Mouse (Mus musculus) midbrain, embryonic 14.5 days (tissue): ENCODE results near the gene Nhp2. TPM values are rescaled to one million over a fixed set of nuclear protein-coding genes. Genes with fewer than 3 reads are reported as not detected.
A peak's percentile ranks its signal among the peaks of the same experiment; 100 is the strongest.

Experiments
- ATAC-seq: fragments of 200-750 bp; cut with Nextera tagmentation; 2 replicates; pipeline ENCODE4 v1.8.0; 2017; ENCODE audit warnings: moderate number of reproducible peaks, moderate library complexity; ENCODE audit not compliant: low FRiP score, low TSS enrichment
- DNase-seq: peaks from one replicate; pipeline ENCODE4 v3.0.0-alpha.2; 2015
- H3K27ac ChIP-seq: fragments of 300-500 bp; sonication (generic); replicated peaks from 2 replicates; pipeline ENCODE4 v1.5.1; 2014; ENCODE audit warnings: mild to moderate bottlenecking, low read depth, low read length, moderate library complexity
- H3K27me3 ChIP-seq: fragments of 300-500 bp; sonication (generic); 2 replicates; pipeline ENCODE4 v1.6.1; 2014; ENCODE audit warnings: low read length, control low read depth, mixed read lengths; ENCODE audit not compliant: control insufficient read depth, insufficient read depth
- H3K36me3 ChIP-seq: fragments of 300-500 bp; sonication (generic); 2 replicates; pipeline ENCODE4 v1.6.1; 2014; ENCODE audit warnings: low read length, control low read depth; ENCODE audit not compliant: control insufficient read depth, insufficient read depth
- H3K4me1 ChIP-seq: fragments of 300-500 bp; sonication (generic); 2 replicates; pipeline ENCODE4 v1.6.1; 2014; ENCODE audit warnings: mild to moderate bottlenecking, antibody characterized with exemption, low read length, control low read depth; ENCODE audit not compliant: control insufficient read depth, insufficient read depth
- H3K4me2 ChIP-seq: fragments of 300-500 bp; sonication (generic); 2 replicates; pipeline ENCODE4 v1.6.1; 2014; ENCODE audit warnings: mild to moderate bottlenecking, low read length, moderate library complexity
- H3K4me3 ChIP-seq: fragments of 300-500 bp; sonication (generic); replicated peaks from 2 replicates; pipeline ENCODE4 v1.5.1; 2014; ENCODE audit warnings: low read depth, low read length
- H3K9ac ChIP-seq: fragments of 300-500 bp; sonication (generic); replicated peaks from 2 replicates; pipeline ENCODE4 v1.6.1; 2014; ENCODE audit warnings: mild to moderate bottlenecking, low read length, moderate library complexity
- H3K9me3 ChIP-seq: fragments of 300-500 bp; sonication (generic); 2 replicates; pipeline ENCODE4 v1.6.1; 2016; ENCODE audit warnings: low read length, control low read depth, mixed read lengths; ENCODE audit not compliant: control insufficient read depth
- whole genome bisulfite sequencing: fragments of 180-500 bp; shearing (Covaris S2); extraction: QIAGEN DNeasy Blood & Tissue Kit; methylation state at CpG from one replicate; pipeline ENCODE4 v1.1.7; 2014; 5-methylcytosine and 5-hydroxymethylcytosine counted together
- polyA plus RNA-seq: library from polyadenylated mRNA; unstranded; fragments of >200 nt; fragmentation: Nextera tagmentation; extraction: Ambion mirVana; gene quantifications from 2 replicates; pipeline ENCODE4 v1.2.1, GENCODE M21; 2014

Gene Nhp2
- polyA plus RNA-seq, 1 experiment from 2014 or later = 107 TPM

DNA sequence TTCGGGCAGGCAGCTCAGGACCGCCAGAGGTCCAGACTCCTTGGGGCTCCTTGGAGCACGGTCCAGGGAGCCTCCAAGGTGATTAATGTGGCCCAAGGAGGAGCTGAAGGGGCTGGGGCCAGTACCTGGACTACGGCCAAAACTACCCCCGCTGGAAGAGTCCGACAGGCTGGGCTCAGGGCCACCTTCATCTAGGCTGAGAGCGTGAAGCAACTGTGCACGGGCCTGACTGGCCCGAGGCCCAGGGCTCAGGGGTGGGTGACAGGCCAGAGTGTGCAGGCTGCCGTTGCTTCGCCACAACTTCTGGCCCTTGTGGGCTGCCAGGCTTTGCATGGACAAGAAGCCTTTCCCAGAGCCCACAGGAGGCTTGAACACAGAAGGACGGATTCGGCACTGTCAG lies 25.8 kb downstream of the Nhp2 start:
- DNase-seq = no peak
- ATAC-seq = no peak
- 89% methylated on average over 13 of the region's 13 CpGs for WGBS

DNA sequence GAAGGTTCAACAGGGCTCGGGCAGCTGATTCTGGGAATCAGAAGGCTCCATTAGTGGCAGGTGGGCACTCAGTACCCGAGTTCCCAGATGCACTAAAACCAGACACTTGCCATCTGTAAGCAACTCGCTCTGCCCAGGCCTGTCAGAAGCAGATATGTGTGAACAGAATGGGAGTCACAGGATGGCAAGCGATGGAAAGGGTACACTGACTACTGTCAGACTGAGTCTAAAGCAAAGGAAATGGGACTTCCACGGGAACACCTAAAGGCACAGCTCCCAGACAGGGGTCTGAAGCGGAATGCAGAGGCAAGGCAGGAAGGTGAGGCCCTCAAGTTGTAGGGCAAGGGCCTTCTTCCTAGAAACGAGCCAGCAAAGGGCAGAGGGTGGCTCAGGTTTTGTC lies 26.7 kb downstream of the Nhp2 start:
- 90% methylated on average over 7 of the region's 7 CpGs for WGBS
- H3K4me3 ChIP-seq = no peak overlapping the region
- H3K27ac ChIP-seq = no peak overlapping the region
- no peaks in the 10 kb centered on the region for H3K36me3 ChIP-seq
- no peak overlapping the region for H3K9ac ChIP-seq
- H3K4me1 ChIP-seq = peaks cover 16% of the 10 kb centered on the region
- DNase-seq (no peak), ATAC-seq (no peak)
- no peak overlapping the region for H3K4me2 ChIP-seq
- H3K27me3 ChIP-seq = peaks cover 13% of the 10 kb centered on the region; the same call in 1 of the 2 replicates
- no peaks in the 10 kb centered on the region for H3K9me3 ChIP-seq

More for the DNA sequence above, 25.8 kb downstream of the Nhp2 start:
- Histone ChIP-seq H3K4me3 (no peak overlapping the region), H3K27me3 (peaks cover 9% of the 10 kb centered on the region; the same call in 1 of the 2 replicates), H3K4me2 (no peak overlapping the region), H3K9me3 (no peaks in the 10 kb centered on the region), H3K9ac (no peak overlapping the region), H3K27ac (no peak overlapping the region), H3K4me1 (peaks cover 14% of the 10 kb centered on the region), H3K36me3 (no peaks in the 10 kb centered on the region)

DNA sequence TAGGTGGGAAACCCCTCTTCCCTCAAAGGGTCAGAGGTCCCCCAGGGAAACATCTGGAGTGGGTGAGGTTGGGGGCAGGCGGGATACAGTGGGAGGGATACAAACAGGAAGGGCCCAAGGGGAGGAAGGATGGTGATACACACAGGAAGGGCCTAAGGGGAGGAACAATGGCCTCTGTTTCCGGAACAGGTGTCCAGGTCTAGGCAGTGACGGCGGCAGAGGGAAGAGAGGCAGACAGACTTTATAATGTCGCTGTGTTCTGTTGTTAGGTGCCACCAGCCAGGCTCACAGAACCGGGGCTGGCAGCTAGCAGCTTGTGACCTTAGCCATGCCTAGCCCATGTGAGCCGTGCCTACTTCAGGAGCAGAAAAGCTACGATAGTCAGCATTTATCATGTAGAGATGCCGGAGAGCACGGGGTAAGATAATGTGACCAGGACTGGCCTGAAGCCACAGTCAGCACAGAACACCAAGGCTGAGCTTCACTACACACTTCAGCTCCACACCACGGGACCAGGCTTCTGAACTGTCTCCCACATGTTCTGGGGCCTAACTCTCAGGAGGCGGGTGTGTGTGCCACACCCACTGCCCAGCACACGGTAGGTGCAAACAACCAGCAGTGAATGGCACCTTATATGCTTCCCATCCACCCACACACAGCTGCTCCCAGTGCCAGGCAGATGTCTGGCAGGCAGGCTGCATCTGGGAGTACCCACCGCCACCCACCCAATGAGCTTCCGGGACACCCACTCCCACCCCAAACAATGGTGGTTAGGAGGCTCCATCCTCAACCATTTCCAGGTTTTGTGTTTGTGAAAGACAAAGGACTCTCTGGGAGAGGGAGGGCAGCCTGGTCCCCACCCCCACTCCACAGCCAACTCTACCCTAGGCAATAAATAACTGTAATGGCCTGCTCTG lies 27.5 kb downstream of the Nhp2 start:
- DNase-seq = no peak
- Histone ChIP-seq H3K27me3 (peaks cover 13% of the 10 kb centered on the region; the same call in 1 of the 2 replicates), H3K4me2 (no peak overlapping the region), H3K9ac (no peak overlapping the region), H3K9me3 (no peaks in the 10 kb centered on the region), H3K36me3 (no peaks in the 10 kb centered on the region), H3K27ac (no peak overlapping the region), H3K4me1 (peaks cover 16% of the 10 kb centered on the region), H3K4me3 (no peak overlapping the region)
- no peak for ATAC-seq
- 86% methylated on average over 15 of the region's 15 CpGs for WGBS

DNA sequence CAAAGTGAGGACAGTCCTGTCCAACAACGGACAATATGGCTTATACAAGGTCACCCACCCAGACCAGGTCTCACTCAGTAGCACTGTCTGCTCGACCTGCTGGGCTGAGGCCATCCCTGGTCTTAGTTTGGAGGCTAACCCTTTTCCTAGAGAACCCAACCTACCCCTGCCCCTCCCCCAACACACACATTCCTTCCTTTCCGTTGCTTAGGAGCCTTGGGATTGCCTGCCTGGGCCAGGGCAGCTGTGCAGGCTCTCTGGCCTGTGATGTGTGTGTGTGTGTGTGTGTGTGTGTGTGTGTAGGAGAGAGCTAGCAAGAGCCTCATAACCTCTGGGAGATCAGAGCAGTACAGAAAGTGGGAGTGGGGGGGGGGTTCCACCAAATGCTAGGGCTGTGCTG lies 29.0 kb downstream of the Nhp2 start:
- H3K36me3 ChIP-seq = no peaks in the 10 kb centered on the region
- no peaks in the 10 kb centered on the region for H3K9me3 ChIP-seq
- H3K27me3 ChIP-seq = peaks cover 13% of the 10 kb centered on the region; the same call in 1 of the 2 replicates
- 6% methylated on average over 3 of the region's 3 CpGs for WGBS
- H3K9ac ChIP-seq = 0 out of 2 replicates have a peak overlapping the region, but pooled peaks have one; percentile 9
- peak; percentile 55 for DNase-seq
- peak overlapping the region; percentile 91 for H3K4me2 ChIP-seq
- no peak overlapping the region for H3K27ac ChIP-seq
- H3K4me3 ChIP-seq = no peak overlapping the region
- 0 out of 2 replicates have a peak, but pooled peaks have one; percentile 14 for ATAC-seq
- peaks cover 16% of the 10 kb centered on the region for H3K4me1 ChIP-seq

DNA sequence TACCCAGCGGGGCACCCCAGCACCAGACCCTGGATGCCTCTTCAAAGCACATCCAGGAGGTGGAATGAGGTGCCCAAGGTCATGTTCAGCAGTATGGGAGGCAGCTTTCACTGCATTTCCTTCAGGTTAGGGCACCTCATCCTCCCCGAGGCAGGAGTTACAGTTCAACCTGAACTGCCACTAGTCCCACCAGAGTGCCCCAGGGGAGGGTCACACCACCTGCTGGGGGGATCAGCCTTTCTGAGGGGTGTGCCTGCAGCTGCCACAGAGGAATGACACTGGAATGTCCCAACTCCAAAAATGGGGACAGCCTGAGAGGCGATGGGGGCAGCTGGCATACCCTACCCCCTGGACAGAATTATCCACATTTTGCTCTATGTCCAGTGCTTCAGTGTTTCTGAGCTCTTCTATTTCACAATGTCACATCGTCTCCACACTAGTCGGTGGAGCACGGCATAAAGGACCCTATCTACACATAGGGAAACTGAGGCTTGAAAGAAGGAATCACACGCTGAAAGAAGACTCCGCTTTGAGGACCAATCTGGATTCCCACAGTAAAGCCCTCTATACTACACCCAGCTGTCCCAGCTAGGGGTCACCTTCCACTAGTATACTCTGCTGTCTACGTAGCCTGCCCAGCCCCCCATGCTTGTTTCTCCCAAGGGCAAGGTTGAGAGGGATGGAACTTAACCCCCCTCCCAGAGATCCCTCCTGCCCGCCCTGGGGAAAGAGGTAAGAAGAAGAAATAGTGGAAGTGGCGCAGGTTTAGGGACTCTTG lies 29.8 kb downstream of the Nhp2 start:
- Histone ChIP-seq H3K27me3 (peaks cover 13% of the 10 kb centered on the region; the same call in 1 of the 2 replicates), H3K9me3 (no peaks in the 10 kb centered on the region), H3K4me2 (peak overlapping the region; percentile 91), H3K27ac (no peak overlapping the region), H3K4me1 (peaks cover 16% of the 10 kb centered on the region), H3K4me3 (peak overlapping the region; percentile 55; the same call in 1 of the 2 replicates), H3K9ac (0 out of 2 replicates have a peak overlapping the region, but pooled peaks have one; percentile 9), H3K36me3 (no peaks in the 10 kb centered on the region)
- no peak for DNase-seq
- 20% methylated on average over 11 of the region's 11 CpGs for WGBS
- no peak for ATAC-seq

DNA sequence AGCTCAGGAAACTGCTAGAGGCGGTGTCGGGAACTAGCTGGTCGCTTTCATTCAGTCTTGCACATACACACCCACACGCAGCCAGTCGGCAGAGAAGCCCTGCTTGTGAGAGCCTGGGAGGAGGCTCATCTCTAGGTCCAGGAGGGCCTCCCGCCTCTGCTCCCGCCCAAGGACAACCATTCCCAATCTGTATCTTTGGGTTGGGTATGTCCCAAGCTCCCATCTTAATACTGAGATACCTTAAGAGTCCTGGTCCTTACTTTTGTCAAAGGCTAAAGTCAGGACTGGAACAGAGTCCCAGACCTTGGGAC lies 30.3 kb downstream of the Nhp2 start:
- ATAC-seq = no peak

DNA sequence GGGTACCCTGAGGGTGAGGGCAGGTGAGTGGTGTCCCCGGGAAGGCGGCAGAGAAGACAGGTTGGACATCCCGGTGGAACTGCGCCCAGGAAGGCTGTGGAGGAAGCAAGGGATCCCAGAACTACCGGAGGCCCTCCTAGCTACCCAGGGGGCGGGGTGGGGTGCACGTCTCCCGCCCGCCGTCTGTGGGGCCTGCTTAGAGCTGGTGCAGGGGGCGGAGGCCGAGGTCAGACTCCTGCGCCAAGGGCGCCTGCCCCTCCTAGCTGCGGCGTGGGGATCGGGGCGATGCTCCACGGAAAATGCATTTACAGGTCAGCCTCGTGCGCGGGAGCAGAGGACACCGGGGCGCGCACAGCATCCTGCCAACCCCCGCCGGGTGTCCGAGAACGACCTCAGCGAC lies 30.7 kb downstream of the Nhp2 start:
- Histone ChIP-seq H3K4me2 (peak overlapping the region; percentile 91), H3K9me3 (no peaks in the 10 kb centered on the region), H3K27me3 (peaks cover 13% of the 10 kb centered on the region; the same call in 1 of the 2 replicates), H3K4me3 (peak overlapping the region; percentile 55), H3K4me1 (peaks cover 16% of the 10 kb centered on the region), H3K9ac (peak overlapping the region; percentile 66), H3K36me3 (no peaks in the 10 kb centered on the region), H3K27ac (no peak overlapping the region)
- ATAC-seq (no peak), DNase-seq (no peak)
- WGBS = under 1% methylated on average over 30 of the region's 30 CpGs

More for the DNA sequence above, 30.3 kb downstream of the Nhp2 start:
- Histone ChIP-seq H3K4me3 (peak overlapping the region; percentile 55), H3K4me2 (peak overlapping the region; percentile 91), H3K4me1 (peaks cover 16% of the 10 kb centered on the region), H3K9me3 (no peaks in the 10 kb centered on the region), H3K27me3 (peaks cover 13% of the 10 kb centered on the region; the same call in 1 of the 2 replicates), H3K9ac (peak overlapping the region; percentile 66), H3K27ac (no peak overlapping the region), H3K36me3 (no peaks in the 10 kb centered on the region)
- 3% methylated on average over 7 of the region's 7 CpGs for WGBS
- peak; percentile 48 for DNase-seq

DNA sequence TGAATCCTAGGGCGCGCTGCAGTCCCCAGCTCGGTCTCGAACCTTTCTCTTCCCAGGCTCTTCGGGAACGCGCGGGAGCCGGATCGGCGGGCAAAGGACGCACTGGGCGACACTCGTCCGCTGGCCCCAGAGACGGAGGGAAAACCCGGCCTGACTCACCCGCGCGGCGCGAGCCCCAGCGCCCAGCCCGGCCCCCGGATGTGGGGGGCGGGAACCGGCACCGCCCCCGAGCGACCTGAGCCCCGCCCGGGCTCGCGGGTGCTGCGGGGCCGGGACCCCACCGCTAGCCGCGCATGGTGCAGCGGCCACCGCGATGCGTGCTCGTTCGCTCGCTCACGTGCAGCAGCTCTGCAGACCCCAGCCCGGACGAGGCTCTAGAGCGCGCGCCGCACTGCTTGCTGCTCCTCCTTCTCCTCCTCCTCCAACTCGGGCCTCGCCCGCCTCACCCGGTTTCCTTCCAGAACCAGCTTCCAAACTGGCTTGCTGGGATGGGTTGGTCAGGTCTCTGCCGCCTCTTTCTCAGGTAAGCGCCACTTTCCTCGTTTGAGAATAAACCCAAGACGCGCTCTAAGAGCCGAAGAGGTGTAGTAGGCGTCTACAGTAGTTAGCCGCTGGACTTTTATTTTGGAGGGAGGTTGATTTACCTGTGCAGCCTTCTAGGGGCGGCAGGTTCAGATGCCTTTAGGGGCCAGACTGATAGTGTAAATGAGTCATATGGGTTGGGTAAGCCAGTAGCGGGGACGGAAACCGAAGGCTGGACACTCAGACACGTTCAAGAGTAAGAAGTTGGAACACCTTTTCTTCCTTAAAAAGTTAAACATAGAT lies 31.4 kb downstream of the Nhp2 start, which contains the start of the genes N4bp3 and D930048N14Rik:
Gene N4bp3 (minus strand): TSS at position 152 of the 825 bp plus-strand sequence.
Gene D930048N14Rik (plus strand): TSS at position 264 of the 825 bp plus-strand sequence.
- 1% methylated on average over 69 of the region's 70 CpGs for WGBS
- peak; percentile 79 for DNase-seq
- peaks cover 16% of the 10 kb centered on the region for H3K4me1 ChIP-seq

More for the DNA sequence above, 31.4 kb downstream of the Nhp2 start, which contains the start of the genes N4bp3 and D930048N14Rik:
- ATAC-seq = peak; percentile 61; the same call in 1 of the 2 replicates
- Histone ChIP-seq H3K4me2 (peak within 1 kb of the TSS; percentile 91), H3K36me3 (no peaks in the 10 kb centered on the region), H3K27ac (no peak within 1 kb of the TSS), H3K9ac (peak within 1 kb of the TSS; percentile 66), H3K27me3 (peaks cover 13% of the 10 kb centered on the region; the same call in 1 of the 2 replicates), H3K4me3 (peak within 1 kb of the TSS; percentile 55), H3K9me3 (no peaks in the 10 kb centered on the region)
